Mouse (Mus musculus) CD4-positive naive resting alpha-beta T cell, adult 76 days (primary cell): ENCODE measurements around the gene Ergic3. TPM values are rescaled to one million over a fixed set of nuclear protein-coding genes. Genes with fewer than 3 reads are reported as not detected.

ENCODE experiments used
- total RNA-seq: library from RNA; stranded (reverse); gene quantifications from one replicate; pipeline ENCODE4 v1.2.4, GENCODE M21; 2023

The Ergic3 gene
- total RNA-seq = 52.1 TPM

DNA sequence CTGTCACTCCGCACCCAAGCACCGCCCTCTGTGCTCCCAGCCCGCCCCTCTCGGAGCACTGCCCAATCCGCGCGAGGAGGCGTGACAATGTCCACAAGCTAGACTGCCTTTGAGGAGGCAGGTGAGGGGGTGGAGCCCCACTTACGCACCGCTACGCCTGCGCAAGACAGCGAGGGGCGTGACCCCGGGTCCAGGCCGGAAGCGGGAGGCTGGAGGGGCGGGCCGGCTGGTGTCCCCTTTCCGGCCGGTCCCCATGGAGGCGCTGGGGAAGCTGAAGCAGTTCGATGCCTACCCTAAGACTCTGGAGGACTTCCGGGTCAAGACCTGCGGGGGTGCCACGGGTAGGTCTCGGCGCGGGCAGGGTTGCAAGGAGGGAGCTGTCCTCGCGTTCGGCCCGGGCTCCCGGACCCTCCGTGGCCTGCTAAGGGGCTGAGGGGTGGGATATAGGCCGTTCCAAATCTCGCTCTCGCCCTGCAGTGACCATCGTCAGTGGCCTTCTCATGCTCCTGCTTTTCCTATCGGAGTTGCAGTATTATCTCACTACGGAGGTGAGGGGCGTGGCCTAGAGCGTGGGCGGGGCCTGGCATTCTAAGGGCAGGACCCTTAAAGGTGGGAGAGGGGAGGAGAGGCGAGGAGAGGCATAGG, at the start of gene Ergic3, which contains the start of gene 6430550D23Rik:
TSS of gene Ergic3 (plus strand) at position 158 of the 645 bp plus-strand sequence.
TSS of gene 6430550D23Rik (minus strand) at position 90 of the 645 bp plus-strand sequence.

GRCm38 (mm10) chr2:156052816-156053215, 45.0 kb downstream of the Ergic3 start, which contains the start of gene Fer1l4:
Gene Fer1l4, minus strand, starts transcription at chr2:156052947.

GRCm38 (mm10) chr2:156065099-156066041, 57.5 kb downstream of the Ergic3 start, which contains the start of gene Spag4:
Gene Spag4, plus strand, starts transcription at chr2:156065175.

Other genes with a start within 250 kb of the Ergic3 start
- gene Mmp24, start 232.7 kb upstream of the Ergic3 start, total RNA-seq = not detected
- gene BC029722, start 188.6 kb upstream of the Ergic3 start, total RNA-seq = 19.5 TPM
- gene Eif6, start 181.1 kb upstream of the Ergic3 start, total RNA-seq = 124 TPM
- gene Fam83c, start 173.2 kb upstream of the Ergic3 start, total RNA-seq = 0.18 TPM
- 33.5 TPM for gene Uqcc1, start 77.7 kb upstream of the Ergic3 start, total RNA-seq
- gene Gm15557, start 67.3 kb upstream of the Ergic3 start, total RNA-seq = not detected
- not detected for gene Gdf5, start 62.7 kb upstream of the Ergic3 start, total RNA-seq
- 44.8 TPM for gene Cep250, start 51.6 kb upstream of the Ergic3 start, total RNA-seq
- gene 6430550D23Rik, start 68 bp upstream of the Ergic3 start, total RNA-seq = 2.0 TPM
- gene Fer1l4, start 44.9 kb downstream of the Ergic3 start, total RNA-seq = not detected
- 4.8 TPM for gene Spag4, start 57.1 kb downstream of the Ergic3 start, total RNA-seq
- gene Cpne1, start 103.9 kb downstream of the Ergic3 start, total RNA-seq = 45.9 TPM
- gene Rbm12, start 103.9 kb downstream of the Ergic3 start, total RNA-seq = 23.6 TPM
- 26.2 TPM for gene Gm28036, start 119.0 kb downstream of the Ergic3 start, total RNA-seq
- 46.3 TPM for gene Romo1, start 136.0 kb downstream of the Ergic3 start, total RNA-seq
- 24.6 TPM for gene Nfs1, start 136.1 kb downstream of the Ergic3 start, total RNA-seq
- 2,783 TPM for gene Rbm39, start 172.2 kb downstream of the Ergic3 start, total RNA-seq
- 84.2 TPM for gene Phf20, start 188.4 kb downstream of the Ergic3 start, total RNA-seq